Mouse (Mus musculus) T-cell, adult 2 months (primary cell): Measurements from ENCODE around the gene Oas1g.
"Not testable (repeated sequence)": the region's sequence is repeated elsewhere in the genome, so short reads cannot be mapped to it uniquely, and the experiment has no call there.

Experiments used
- DNase-seq: peaks from one replicate; pipeline ENCODE4 v3.0.0; 2022; ENCODE audit warnings: low spot score

Gene Oas1g

DNA sequence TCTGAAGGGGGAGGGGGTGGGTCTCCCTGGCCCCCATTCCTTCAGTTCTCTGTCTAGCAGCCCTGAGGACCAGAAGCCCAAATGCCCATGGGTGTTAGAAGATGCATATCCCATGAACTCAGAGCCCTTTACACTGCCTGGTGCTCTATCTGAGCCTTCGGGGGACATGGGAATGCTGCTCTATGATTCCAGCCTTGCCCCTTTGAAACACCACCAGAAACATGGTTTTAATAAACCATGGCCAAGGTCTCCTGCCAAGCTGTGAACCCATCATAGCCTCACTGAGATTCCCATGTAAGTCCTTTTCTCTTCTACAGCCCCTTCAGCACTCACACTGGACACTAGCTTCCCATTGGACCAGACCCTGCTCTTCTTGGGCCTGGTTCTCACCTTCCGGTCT is 2.6 kb upstream of the Oas1g start:
- DNase-seq: no peak

DNA sequence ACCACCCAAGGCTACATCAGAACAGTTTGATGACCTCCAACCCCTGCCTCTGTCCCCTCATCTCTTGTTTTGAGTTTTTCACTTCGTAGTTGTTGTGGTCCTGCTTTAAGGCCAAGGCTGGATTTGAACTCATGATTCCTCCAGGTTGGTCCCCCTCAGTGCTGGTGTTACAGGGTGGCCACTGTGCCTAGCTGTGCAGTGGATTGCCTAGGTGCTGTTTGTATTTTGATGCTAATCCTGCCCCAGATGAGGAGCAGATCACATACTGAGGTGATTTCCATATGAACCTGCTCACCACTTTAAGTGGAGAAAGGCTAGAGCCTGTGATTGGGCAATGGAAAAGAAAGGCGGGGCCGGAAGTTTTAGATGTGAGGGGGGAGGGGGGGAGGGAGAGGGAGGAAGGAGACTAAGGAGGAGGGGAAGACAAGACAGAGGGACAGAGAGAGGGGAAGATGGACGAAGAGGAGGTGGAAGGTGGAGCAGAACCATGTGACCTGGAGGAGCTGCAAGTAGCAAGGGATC is 942 bp upstream of the Oas1g start:
- not testable (repeated sequence) for DNase-seq

DNA sequence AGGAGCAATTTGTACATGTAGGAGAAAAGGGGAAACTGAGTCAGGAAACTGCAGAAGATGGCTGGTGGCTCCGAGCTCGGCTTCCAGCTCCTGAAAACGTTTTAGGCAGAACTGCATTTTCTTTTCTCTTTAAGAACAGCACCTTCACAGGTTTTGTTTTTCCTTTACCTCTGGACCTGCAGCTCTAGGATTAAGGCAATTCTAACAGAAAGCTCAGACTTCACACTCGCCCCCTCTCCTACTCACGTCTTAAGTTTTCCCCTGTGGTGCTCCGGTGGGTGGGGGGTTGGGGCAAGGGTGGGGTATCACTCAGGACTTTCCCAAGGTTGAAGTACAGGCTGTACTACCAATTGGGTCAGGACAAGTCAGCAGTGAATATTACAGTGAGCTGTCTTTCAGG is 418 bp upstream of the Oas1g start:
- DNase-seq: no peak

GRCm38 (mm10) chr5:120881681-120882080 is 5.7 kb downstream of the Oas1g start:
- DNase-seq: not testable (repeated sequence)

DNA sequence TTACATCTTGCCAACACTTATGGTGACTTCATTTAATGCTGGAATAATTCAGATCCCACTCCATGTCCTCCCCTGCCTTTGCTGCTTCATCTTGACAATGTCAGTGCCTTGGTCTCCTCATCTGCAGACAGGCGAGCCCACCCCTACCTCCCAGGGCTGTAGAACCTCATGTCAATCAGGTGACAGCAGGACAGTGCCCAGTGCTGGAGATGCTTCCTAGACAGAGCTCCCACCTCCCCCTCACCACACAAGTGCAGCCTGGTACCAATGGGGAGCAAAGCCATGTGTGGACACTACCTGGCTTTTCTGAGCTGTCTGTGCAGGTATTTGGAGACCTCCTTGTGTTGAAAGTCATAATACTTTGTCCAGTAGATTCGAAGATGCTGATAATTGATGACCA is 8.6 kb downstream of the Oas1g start:
- DNase-seq: not testable (repeated sequence)

- not testable (repeated sequence) for DNase-seq
Observed at GRCm38 (mm10) chr5:120877407-120877806, 10.0 kb downstream of the Oas1g start.

GRCm38 (mm10) chr5:120876839-120877238 is 10.6 kb downstream of the Oas1g start:
- DNase-seq: not testable (repeated sequence)

DNA sequence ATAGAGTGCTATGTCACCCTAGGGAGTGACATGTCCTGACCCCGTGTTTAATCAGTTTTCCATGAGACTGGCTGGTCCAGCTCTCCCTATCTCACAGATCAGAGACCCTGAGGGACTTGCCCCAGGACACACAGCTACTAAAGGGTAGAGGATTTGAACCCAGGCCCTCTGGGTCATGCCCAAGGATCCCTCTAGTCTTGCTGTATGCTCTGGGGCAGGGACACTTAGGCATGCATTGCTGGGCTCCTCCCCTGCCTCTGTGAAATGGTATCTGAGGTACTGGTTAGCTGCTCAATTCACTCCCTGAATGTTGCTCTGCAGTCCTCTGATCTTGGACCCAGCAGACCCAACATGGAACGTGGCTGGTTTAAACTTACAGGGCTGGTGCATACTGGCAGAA is 15.9 kb downstream of the Oas1g start:
- no peak for DNase-seq

GRCm38 (mm10) chr5:120870782-120871181 is 16.6 kb downstream of the Oas1g start:
- no peak for DNase-seq

GRCm38 (mm10) chr5:120870081-120870480 is 17.3 kb downstream of the Oas1g start:
- DNase-seq: no peak

GRCm38 (mm10) chr5:120869436-120870015 is 17.9 kb downstream of the Oas1g start:
- no peak for DNase-seq

GRCm38 (mm10) chr5:120865336-120865860 is 22.0 kb downstream of the Oas1g start:
- peak; percentile 13 for DNase-seq

GRCm38 (mm10) chr5:120861121-120861520 is 26.3 kb downstream of the Oas1g start, which contains the start of gene Oas1h:
Gene Oas1h, plus strand, starts transcription at chr5:120861421.
- DNase-seq: no peak

- no peak for DNase-seq
Observed at GRCm38 (mm10) chr5:120859241-120859640, 28.2 kb downstream of the Oas1g start.

- DNase-seq: peak; percentile 33
Observed at GRCm38 (mm10) chr5:120849601-120850136, 37.7 kb downstream of the Oas1g start.

- no peak for DNase-seq
Observed at GRCm38 (mm10) chr5:120847067-120847466, 40.3 kb downstream of the Oas1g start, which contains the start of gene Oas1f. Gene Oas1f, plus strand, starts transcription at chr5:120847367.

DNA sequence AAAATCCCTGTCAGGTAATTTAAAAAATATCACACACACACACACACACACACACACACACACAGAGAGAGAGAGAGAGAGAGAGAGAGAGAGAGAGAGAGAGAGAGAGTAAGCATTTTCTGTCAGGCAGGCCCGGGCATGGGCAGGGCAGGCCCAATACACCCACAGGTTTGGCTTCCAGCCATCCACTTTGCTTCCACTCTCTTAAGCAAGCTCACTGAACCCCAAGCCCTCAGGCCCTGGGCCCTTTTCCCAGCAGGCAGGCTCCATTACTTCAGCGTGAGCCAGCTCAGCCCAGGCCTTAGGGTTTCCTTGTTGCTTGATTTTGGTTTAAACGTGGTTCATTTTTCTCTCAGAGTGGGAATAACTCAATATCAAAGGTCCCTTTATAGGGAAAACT is 42.7 kb downstream of the Oas1g start:
- no peak for DNase-seq

DNA sequence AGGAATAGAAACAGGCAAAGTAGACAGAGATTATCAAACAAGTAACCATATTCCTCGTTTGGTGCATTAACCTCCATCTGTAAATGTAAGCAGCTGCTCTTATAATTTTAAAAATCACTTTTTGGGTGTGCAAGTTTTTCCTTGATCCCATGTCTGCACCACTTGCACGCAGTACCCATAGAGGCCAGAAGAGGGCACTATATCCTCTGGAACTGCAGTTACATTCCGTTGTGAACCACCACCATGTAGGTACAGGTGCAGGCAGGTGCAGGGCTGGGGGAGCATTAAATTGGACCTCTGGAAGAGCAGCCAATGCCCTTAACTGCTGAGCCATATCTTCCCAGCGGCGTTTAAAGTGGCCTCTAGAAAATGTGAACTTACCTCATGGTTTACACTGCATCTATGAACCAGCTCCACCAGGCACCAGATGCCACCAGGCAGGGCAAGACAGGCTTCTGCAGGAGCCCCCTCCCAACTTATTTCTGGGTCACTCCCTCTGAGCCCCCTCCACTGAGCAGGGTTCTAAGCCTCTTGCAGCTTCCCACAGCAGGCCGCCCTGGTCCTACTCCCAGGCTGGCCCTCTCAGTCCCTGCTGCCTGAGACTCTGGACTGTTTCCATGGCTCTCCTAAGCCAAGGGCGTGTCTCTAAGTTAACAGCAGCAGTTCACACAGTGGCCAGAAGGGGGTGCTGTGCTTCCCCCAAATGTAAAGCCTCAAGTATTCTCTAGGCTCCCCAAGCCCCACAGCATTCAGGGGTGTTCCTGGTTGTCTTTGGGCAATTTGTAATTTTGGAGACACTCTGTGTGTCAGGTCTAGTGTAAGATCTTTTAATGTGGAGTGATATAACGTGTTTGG is 50.5 kb downstream of the Oas1g start:
- peak; percentile 46 for DNase-seq

DNA sequence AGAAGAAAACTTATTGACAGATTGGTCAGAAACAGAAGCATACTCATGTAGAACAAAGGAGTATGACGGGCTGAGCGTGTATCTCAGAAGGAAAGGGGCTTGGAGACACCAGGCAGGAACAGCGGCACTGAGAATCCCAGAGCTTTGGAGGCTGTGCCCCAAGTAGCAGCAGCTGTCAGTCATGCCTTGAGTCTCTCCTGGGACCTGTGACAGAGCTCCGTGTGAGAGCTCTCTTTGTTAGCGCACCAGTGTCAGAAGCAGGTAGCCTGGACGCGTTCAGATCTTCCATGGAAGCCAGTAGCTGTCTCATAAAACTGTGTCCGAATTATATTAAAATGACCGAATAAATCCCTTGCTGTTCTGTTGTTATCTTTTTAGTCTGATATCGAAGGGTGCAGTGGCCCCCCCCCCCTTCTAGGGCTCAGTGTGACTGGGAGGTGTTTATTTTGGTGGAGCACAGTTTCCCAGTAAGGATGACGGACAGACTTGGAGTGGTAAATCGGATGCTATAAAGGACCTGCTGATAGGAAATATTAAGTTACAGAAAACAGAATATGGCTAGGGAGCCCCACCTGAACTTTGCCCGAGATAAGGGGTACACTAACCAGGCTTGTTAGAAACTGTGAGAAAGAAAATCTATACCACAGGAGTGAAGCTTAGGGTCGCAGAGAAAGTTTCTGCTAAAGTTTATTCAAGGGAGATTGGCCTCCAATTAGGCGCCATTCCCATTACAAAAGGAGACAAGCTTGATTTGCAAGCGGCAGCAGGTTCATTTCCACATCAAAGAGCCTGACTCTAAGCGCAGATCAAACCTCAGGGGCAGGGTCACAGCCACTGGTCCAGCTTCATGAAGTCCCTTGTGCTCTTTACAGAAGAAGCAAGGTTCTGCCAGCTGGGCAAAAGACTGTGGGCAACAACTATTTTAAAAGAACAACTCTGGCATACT is 53.8 kb downstream of the Oas1g start:
- DNase-seq: no peak

DNA sequence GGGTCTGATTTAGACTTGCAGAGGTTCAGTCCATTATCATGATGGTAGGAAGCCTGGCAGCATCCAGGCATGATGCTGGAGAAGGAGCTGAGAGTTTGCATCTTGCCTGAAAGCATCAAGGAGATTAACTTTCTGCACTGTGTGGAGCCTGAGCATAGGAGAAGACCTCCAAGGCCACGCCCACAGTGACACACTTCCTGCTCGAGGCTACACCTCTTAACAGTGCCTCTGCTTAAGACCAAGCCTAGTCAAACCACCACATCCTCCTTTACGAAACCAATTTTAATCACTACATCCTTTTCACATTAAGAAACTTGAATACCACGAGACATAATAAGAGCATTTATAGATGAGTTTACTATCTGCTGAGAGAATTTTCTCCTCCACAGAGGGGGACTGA is 56.4 kb downstream of the Oas1g start:
- peak; percentile 76 for DNase-seq
